Mouse (Mus musculus): ENCODE results near the gene Mapkapk2. TPM values are rescaled to one million over a fixed set of nuclear protein-coding genes. Genes with fewer than 3 reads are reported as not detected.
A peak's percentile ranks its signal among the peaks of the same experiment; 100 is the strongest.

Mapkapk2 gene
- polyA plus RNA-seq, 1 experiment from 2014 or later, result 34.6 TPM

GRCm38 (mm10) chr1:131064202-131064601, 33.4 kb downstream of the Mapkapk2 start:
- no peaks in the 10 kb centered on the region for H3K9me3 ChIP-seq (ENCODE audit: control insufficient read depth, low read length)
- no peaks in the 10 kb centered on the region for H3K4me1 ChIP-seq (replicated peaks; ENCODE audit: control insufficient read depth, insufficient read depth)
- no peaks in the 10 kb centered on the region for H3K36me3 ChIP-seq (ENCODE audit: control insufficient read depth, insufficient read depth, low read length)
- no peak overlapping the region for H3K9ac ChIP-seq (ENCODE audit: low read length)
- H3K27me3 ChIP-seq (ENCODE audit: control insufficient read depth, insufficient read depth, low read length), result no peaks in the 10 kb centered on the region
- ATAC-seq (ENCODE audit: low FRiP score, low TSS enrichment) (peak; percentile 58; the same call in 1 of the 2 replicates), DNase-seq (ENCODE audit: low spot score) (no peak)
- H3K4me2 ChIP-seq (replicated peaks; ENCODE audit: low read depth), result no peak overlapping the region
- H3K4me3 ChIP-seq (ENCODE audit: low read depth, low read length), result no peak overlapping the region
- 49% methylated on average over 6 of the region's 6 CpGs for WGBS
- H3K27ac ChIP-seq (replicated peaks), result no peak overlapping the region
- TF ChIP-seq EP300 (optimal IDR thresholded peaks at IDR 0.05) (no peak), CTCF (IDR thresholded peaks at IDR 0.05; ENCODE audit: low read depth) (no peak)

- no peak overlapping the region for H3K4me2 ChIP-seq (replicated peaks; ENCODE audit: low read depth)
- no peak overlapping the region for H3K4me3 ChIP-seq (ENCODE audit: low read depth, low read length)
- TF ChIP-seq EP300 (optimal IDR thresholded peaks at IDR 0.05) (no peak), CTCF (IDR thresholded peaks at IDR 0.05; ENCODE audit: low read depth) (no peak)
- H3K4me1 ChIP-seq (replicated peaks; ENCODE audit: control insufficient read depth, insufficient read depth), result no peaks in the 10 kb centered on the region
- 53% methylated on average over 6 of the region's 6 CpGs for WGBS
- no peak for ATAC-seq (ENCODE audit: low FRiP score, low TSS enrichment)
- no peak for DNase-seq (ENCODE audit: low spot score)
- H3K27me3 ChIP-seq (ENCODE audit: control insufficient read depth, insufficient read depth, low read length), result no peaks in the 10 kb centered on the region
- H3K9me3 ChIP-seq (ENCODE audit: control insufficient read depth, low read length), result no peaks in the 10 kb centered on the region
- no peak overlapping the region for H3K9ac ChIP-seq (ENCODE audit: low read length)
- no peak overlapping the region for H3K27ac ChIP-seq (replicated peaks)
- H3K36me3 ChIP-seq (ENCODE audit: control insufficient read depth, insufficient read depth, low read length), result peaks cover 3% of the 10 kb centered on the region; the same call in 1 of the 2 replicates
Measured at GRCm38 (mm10) chr1:131062821-131063220, 34.8 kb downstream of the Mapkapk2 start.

- Histone ChIP-seq H3K27me3 (ENCODE audit: control insufficient read depth, insufficient read depth, low read length) (no peaks in the 10 kb centered on the region), H3K4me2 (replicated peaks; ENCODE audit: low read depth) (no peak overlapping the region), H3K36me3 (ENCODE audit: control insufficient read depth, insufficient read depth, low read length) (peaks cover 12% of the 10 kb centered on the region), H3K9ac (ENCODE audit: low read length) (no peak overlapping the region), H3K4me3 (ENCODE audit: low read depth, low read length) (no peak overlapping the region), H3K9me3 (ENCODE audit: control insufficient read depth, low read length) (no peaks in the 10 kb centered on the region), H3K4me1 (replicated peaks; ENCODE audit: control insufficient read depth, insufficient read depth) (no peaks in the 10 kb centered on the region), H3K27ac (replicated peaks) (no peak overlapping the region)
- TF ChIP-seq CTCF (IDR thresholded peaks at IDR 0.05; ENCODE audit: low read depth) (no peak), EP300 (optimal IDR thresholded peaks at IDR 0.05) (no peak)
- 76% methylated on average over 7 of the region's 7 CpGs for WGBS
- no peak for ATAC-seq (ENCODE audit: low FRiP score, low TSS enrichment)
- DNase-seq (ENCODE audit: low spot score), result no peak
Measured at GRCm38 (mm10) chr1:131061740-131062254, 35.8 kb downstream of the Mapkapk2 start.

DNA sequence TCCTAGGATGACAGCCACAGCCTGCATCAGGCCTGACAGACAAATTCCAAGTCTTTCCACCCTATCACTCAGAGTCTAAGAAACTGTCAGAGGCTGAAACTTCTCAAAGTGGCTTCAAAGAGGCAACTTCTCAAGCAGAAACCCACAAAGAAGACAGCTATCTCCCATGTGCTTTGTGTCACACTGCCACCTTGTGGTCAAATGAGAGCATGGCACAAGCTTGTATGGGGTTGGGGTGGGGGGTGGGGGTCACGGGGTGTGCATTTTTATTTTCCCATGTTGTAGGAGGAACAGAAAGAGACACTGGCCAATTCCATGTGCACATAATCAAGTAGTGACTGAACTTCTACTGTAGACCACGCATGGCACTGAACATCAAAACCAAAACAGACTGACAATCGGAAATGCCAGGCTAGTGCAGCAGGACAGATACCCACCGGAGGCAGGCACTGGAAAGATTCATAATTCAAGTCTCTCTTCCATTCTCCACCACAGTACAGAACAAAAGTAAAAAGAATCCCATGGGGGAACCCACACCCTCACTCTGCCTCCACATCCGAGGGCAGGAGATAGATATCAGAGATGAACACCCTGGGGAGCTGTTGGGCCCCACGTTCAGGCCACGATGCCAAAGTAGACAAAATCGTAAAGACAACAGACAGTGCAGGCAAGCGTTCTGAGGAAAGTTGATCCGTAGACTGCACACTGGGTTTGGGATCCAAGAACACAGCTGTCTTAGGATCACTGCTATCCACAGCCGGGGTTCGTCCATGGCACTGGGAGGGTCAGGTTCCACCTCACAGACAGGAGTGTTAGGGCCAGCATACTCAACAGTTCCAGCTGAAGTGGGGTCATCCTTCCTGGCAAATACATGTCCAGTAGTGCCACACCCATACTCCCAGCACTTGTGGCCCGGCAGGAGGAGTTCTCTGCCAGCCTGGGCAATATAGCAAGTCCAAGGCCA, 37.1 kb downstream of the Mapkapk2 start:
- Histone ChIP-seq H3K4me2 (replicated peaks; ENCODE audit: low read depth) (no peak overlapping the region), H3K9ac (ENCODE audit: low read length) (no peak overlapping the region), H3K27ac (replicated peaks) (no peak overlapping the region), H3K4me3 (ENCODE audit: low read depth, low read length) (no peak overlapping the region), H3K9me3 (ENCODE audit: control insufficient read depth, low read length) (no peaks in the 10 kb centered on the region), H3K27me3 (ENCODE audit: control insufficient read depth, insufficient read depth, low read length) (no peaks in the 10 kb centered on the region), H3K36me3 (ENCODE audit: control insufficient read depth, insufficient read depth, low read length) (peaks cover 21% of the 10 kb centered on the region), H3K4me1 (replicated peaks; ENCODE audit: control insufficient read depth, insufficient read depth) (no peaks in the 10 kb centered on the region)
- 51% methylated on average over 13 of the region's 13 CpGs for WGBS
- DNase-seq (ENCODE audit: low spot score) (no peak), ATAC-seq (ENCODE audit: low FRiP score, low TSS enrichment) (peak; percentile 19; the same call in 1 of the 2 replicates)
- TF ChIP-seq EP300 (optimal IDR thresholded peaks at IDR 0.05) (no peak), CTCF (IDR thresholded peaks at IDR 0.05; ENCODE audit: low read depth) (peak; percentile 78)

GRCm38 (mm10) chr1:131059841-131060240, 37.8 kb downstream of the Mapkapk2 start:
- Histone ChIP-seq H3K9me3 (ENCODE audit: control insufficient read depth, low read length) (no peaks in the 10 kb centered on the region), H3K4me2 (replicated peaks; ENCODE audit: low read depth) (no peak overlapping the region), H3K9ac (ENCODE audit: low read length) (peak overlapping the region; percentile 8; the same call in 1 of the 2 replicates), H3K4me3 (ENCODE audit: low read depth, low read length) (no peak overlapping the region), H3K36me3 (ENCODE audit: control insufficient read depth, insufficient read depth, low read length) (peaks cover 22% of the 10 kb centered on the region), H3K4me1 (replicated peaks; ENCODE audit: control insufficient read depth, insufficient read depth) (no peaks in the 10 kb centered on the region), H3K27ac (replicated peaks) (no peak overlapping the region), H3K27me3 (ENCODE audit: control insufficient read depth, insufficient read depth, low read length) (no peaks in the 10 kb centered on the region)
- ATAC-seq (ENCODE audit: low FRiP score, low TSS enrichment), result no peak
- DNase-seq (ENCODE audit: low spot score), result no peak
- WGBS, result 71% methylated on average over 5 of the region's 5 CpGs
- no peak for TF ChIP-seq CTCF (IDR thresholded peaks at IDR 0.05; ENCODE audit: low read depth)
- no peak for TF ChIP-seq EP300 (optimal IDR thresholded peaks at IDR 0.05)

GRCm38 (mm10) chr1:131059411-131059810, 38.2 kb downstream of the Mapkapk2 start:
- 31% methylated on average over 1 of the region's 1 CpGs for WGBS
- H3K9ac ChIP-seq (ENCODE audit: low read length), result 0 out of 2 replicates have a peak overlapping the region, but pooled peaks have one; percentile 18
- no peaks in the 10 kb centered on the region for H3K27me3 ChIP-seq (ENCODE audit: control insufficient read depth, insufficient read depth, low read length)
- peaks cover 22% of the 10 kb centered on the region for H3K36me3 ChIP-seq (ENCODE audit: control insufficient read depth, insufficient read depth, low read length)
- no peak overlapping the region for H3K4me3 ChIP-seq (ENCODE audit: low read depth, low read length)
- ATAC-seq (ENCODE audit: low FRiP score, low TSS enrichment), result no peak
- no peak for DNase-seq (ENCODE audit: low spot score)
- TF ChIP-seq EP300 (optimal IDR thresholded peaks at IDR 0.05) (no peak), CTCF (IDR thresholded peaks at IDR 0.05; ENCODE audit: low read depth) (no peak)
- no peak overlapping the region for H3K4me2 ChIP-seq (replicated peaks; ENCODE audit: low read depth)
- H3K4me1 ChIP-seq (replicated peaks; ENCODE audit: control insufficient read depth, insufficient read depth), result no peaks in the 10 kb centered on the region
- no peak overlapping the region for H3K27ac ChIP-seq (replicated peaks)
- H3K9me3 ChIP-seq (ENCODE audit: control insufficient read depth, low read length), result no peaks in the 10 kb centered on the region
